Mouse (Mus musculus) embryo, embryonic 10 days (tissue): ENCODE measurements at regions not wholly inside any gene's neighbourhood (a gene's known extent, or its start where the extent isn't known, plus 50 kb on each side); places are given as distances from the start of the nearest gene placed in this dataset.

ENCODE experiments used
- DNase-seq: peaks from one replicate; pipeline ENCODE4 v3.0.0-alpha.2; 2015; ENCODE audit warnings: low spot score

DNA sequence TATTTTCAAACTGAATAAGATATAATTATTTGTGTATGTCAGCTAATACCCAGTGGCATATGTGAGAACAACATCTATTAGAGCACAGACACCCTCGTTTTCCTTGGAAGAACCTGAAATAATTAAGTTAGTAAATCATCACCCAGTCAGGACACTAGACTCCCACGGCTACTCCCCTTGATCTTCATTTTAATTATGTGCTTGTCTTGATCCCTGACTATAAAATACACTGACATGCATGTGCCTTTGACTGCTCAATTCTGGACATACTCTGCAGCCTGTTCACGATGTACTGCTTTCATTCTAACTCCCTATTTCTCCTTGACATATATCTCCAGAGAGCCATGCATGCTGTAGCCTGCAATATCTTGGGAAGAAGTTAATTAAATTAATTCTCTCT, 232.7 kb upstream of the Atxn7l3b start:
- DNase-seq: no peak

DNA sequence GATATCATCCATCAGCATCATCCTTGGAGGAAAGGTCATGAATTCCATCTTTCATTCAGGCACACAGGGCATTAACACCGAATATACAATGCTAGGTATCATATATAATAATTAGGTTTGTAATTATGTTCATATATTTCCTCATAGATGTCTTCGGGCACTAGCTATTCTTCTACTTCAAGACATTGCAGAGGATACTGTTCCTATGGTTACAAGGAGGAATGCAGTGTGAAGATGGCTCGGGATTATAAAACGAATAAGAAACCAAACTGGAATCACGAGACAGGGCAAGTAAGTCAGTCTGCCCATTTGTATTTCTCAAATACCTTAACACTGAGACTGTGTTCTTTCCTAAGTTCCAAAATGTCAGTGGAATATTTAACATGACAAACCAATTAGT, 231.3 kb upstream of the Atxn7l3b start:
- no peak for DNase-seq

DNA sequence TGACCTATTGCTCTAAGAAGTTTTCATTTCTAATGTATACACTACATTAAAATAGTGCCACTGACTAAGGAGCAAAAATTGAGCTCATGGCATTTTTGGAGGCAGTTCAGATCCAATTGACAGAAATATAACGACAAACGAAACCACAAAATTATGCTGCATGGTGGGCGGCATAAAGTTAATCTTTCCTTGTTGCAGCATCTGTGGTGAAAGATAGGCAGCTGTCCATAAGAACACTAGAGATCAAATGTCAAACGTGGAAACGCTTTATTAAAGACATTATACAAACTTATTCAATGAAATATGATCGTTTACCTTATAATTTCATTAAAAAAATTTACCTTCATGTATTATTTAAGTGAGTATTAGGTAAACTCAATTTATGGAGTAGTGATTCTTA, 230.2 kb upstream of the Atxn7l3b start:
- no peak for DNase-seq

DNA sequence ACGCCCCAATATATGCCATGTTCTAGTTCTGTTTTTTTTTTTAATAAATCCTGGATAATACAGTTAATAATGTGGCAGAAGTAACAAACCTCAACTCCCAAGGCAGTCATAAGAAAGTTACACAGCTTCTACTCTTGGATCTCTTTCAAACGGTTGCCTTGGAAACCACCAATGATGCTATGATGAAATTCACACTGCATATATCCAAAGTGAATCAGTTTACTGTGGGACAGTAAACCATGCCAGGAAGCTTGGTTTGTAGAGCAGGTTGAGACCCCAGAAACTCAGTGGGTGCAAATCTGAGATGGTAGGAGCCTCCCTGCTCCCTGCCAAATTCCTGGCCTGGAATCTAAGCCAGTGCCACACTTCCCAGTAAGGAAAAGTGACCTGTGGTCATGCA, 212.8 kb upstream of the Atxn7l3b start:
- DNase-seq: no peak

DNA sequence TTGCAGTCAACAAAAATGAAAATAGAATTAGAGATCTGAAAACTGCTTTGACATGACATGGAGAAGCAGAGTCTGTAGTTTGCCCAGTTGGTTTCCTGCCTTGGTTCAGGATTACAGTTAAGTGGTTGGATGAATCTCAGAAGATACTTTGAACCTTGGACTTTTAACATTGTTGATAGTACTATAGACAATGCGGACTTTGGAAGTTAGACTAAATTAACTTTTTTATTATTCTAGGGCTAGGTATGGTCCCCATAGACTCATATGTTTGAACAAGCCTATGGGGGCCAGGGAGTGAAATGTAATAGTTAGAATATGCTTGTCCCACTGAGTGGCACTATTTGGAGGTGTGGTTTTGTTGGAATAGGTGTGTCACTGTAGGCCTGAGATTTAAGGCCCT, 186.2 kb upstream of the Atxn7l3b start:
- no peak for DNase-seq

DNA sequence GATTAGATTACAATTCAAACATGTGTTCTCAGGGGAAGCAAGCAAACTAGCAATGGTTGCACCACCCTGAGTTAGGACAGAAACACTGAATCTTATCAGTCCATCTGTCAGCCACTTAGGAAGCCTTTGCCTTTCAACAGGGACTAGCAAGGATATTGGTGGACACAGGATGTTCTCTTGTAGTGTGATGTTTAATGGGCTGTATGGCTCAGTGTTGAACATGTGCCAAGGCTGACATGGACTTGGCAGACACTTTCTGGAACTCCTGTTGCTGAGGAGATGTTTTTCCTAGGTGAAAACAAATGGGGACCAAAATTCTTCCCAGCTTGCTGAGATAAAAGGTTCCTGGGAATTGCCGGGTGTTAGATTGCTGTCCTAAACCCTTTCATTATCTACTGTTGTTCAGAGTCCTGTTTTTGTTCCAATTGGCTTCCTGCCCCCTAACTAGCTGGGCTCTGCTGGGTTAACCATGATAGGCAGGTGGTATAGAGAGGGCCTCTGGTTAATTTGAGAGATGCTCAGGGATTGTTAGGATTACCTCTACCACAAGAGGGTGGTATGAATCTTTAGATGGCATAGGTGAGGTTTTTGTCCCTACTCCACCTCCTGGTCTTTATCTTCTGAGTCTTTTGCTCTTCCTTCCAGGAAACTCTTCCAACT, 177.1 kb upstream of the Atxn7l3b start:
- peak; percentile 7 for DNase-seq

DNA sequence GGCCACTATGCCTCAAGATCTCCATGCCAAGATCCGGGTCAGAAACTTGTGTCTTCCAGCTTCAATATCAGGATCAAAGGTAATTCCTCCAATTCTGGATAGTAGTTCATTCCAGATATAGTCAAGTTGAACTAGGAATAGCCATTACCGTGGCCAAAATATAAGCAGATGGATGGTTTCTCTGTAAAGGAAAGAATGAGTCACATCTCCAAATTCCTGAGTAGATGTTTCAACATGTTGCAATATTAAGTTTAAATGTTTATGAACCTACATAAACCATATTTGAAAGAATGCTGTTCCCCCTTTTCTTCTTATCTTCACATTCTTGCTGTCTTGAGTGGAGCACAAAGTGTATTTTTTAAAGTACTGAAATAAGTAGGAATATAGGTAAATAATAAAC, 176.5 kb upstream of the Atxn7l3b start:
- no peak for DNase-seq
